Mouse (Mus musculus) heart, adult 2 months (tissue): ENCODE results near the gene Plekha1. TPM values are rescaled to one million over a fixed set of nuclear protein-coding genes. Genes with fewer than 3 reads are reported as not detected.

ENCODE experiments used
- DNase-seq, 2 experiments: peaks; one replicate each; pipeline ENCODE4 v3.0.0; 2021
- H3K27ac ChIP-seq: fragments of 200-600 bp; 2 replicates; pipeline ENCODE4 v1.8.1; 2022
- H3K27me3 ChIP-seq: fragments of 200-500 bp; 2 replicates; pipeline ENCODE4 v1.6.1; 2012; ENCODE audit warnings: mild to moderate bottlenecking, low read length, inconsistent platforms, mixed read lengths; ENCODE audit not compliant: control insufficient read depth, insufficient read depth
- H3K36me3 ChIP-seq: fragments of 200-500 bp; 2 replicates; pipeline ENCODE4 v1.6.1; 2012; ENCODE audit warnings: low read length, inconsistent platforms; ENCODE audit not compliant: control insufficient read depth, insufficient read depth
- H3K4me1 ChIP-seq: fragments of 200-500 bp; 2 replicates; pipeline ENCODE4 v1.6.1; 2011; ENCODE audit warnings: low read length; ENCODE audit not compliant: control insufficient read depth, insufficient read depth
- H3K4me3 ChIP-seq: fragments of 200-600 bp; 2 replicates; pipeline ENCODE4 v1.8.1; 2022
- H3K79me2 ChIP-seq: fragments of 200-500 bp; replicated peaks from 2 replicates; pipeline ENCODE4 v1.6.1; 2012; ENCODE audit warnings: mild to moderate bottlenecking, inconsistent platforms, low read length, moderate library complexity, mixed read lengths; ENCODE audit not compliant: control insufficient read depth, insufficient read depth
- H3K9ac ChIP-seq: fragments of 200-500 bp; 2 replicates; pipeline ENCODE4 v1.6.1; 2012; ENCODE audit warnings: low read depth, mild to moderate bottlenecking, control low read depth, inconsistent platforms, low read length, mixed read lengths
- CTCF ChIP-seq: fragments of 200-600 bp; IDR thresholded peaks from 2 replicates; pipeline ENCODE4 v1.8.1; 2022; ENCODE audit warnings: antibody characterized with exemption, mild to moderate bottlenecking, moderate library complexity
- EP300 ChIP-seq: fragments of 200-500 bp; IDR thresholded peaks from 2 replicates; pipeline ENCODE4 v1.6.1; 2011; ENCODE audit warnings: low read depth, low read length, control low read depth; ENCODE audit not compliant: insufficient read depth
- POLR2A ChIP-seq: fragments of 200-500 bp; IDR thresholded peaks from 2 replicates; pipeline ENCODE4 v1.6.1; 2011; ENCODE audit warnings: mild to moderate bottlenecking, low read depth, low read length, control low read depth; ENCODE audit not compliant: insufficient read depth
- WGBS: fragments of 180-500 bp; shearing (Covaris S2); methylation state at CpG from one replicate; pipeline ENCODE4 v1.1.7; 2018; 5-methylcytosine and 5-hydroxymethylcytosine counted together
- intact Hi-C: fragments of 180-260 bp; cut with DNase I; formaldehyde crosslinking; loops from one replicate; pipeline ENCODE4 v1.15.1; 2025
- polyA plus RNA-seq: library from polyadenylated mRNA; depleted of rRNA; stranded (reverse); fragments of >200 nt; gene quantifications from 2 replicates; pipeline ENCODE4 v1.2.3, GENCODE M21; 2012
- total RNA-seq, 2 experiments: library from RNA; stranded (reverse); gene quantifications; 2 replicates each; pipeline ENCODE4 v1.2.3; 2021

The Plekha1 gene
- total and polyA plus RNA-seq, 3 experiments: 33.3 to 41.3 (median 40.0) TPM

DNA sequence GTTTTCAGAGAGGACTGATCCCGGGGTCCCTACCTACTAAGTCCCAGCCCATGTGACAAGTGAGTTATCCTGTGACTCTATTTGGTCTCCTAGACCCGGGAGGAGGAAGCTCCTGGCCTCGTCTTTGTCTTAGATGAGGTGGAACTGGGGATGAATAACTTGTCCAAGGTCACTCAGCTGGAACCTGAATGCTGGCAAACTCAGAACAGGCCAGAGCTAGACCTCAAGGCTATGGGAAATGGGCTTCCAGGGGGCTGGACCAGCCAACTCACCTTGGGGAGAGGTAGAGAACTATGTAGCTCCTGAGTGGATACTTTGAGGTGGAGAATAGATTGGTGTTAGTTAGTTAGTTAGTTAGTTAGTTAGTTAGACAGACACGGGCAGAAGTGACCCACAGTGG lies 72.4 kb downstream of the Plekha1 start:
- Histone ChIP-seq H3K27me3 (no peaks in the 10 kb centered on the region), H3K27ac (peak overlapping the region; percentile 85; the same call in 1 of the 2 replicates), H3K4me1 (peaks cover 3% of the 10 kb centered on the region), H3K4me3 (no peak overlapping the region), H3K9ac (no peak overlapping the region), H3K36me3 (no peaks in the 10 kb centered on the region), H3K79me2 (no peaks in the 10 kb centered on the region)
- peak in 1 of 2 experiments; percentile 18 for DNase-seq
- TF ChIP-seq EP300 (no peak), CTCF (no peak)
- WGBS: 42% methylated on average over 4 of the region's 4 CpGs
- intact Hi-C loops: no loop called here

DNA sequence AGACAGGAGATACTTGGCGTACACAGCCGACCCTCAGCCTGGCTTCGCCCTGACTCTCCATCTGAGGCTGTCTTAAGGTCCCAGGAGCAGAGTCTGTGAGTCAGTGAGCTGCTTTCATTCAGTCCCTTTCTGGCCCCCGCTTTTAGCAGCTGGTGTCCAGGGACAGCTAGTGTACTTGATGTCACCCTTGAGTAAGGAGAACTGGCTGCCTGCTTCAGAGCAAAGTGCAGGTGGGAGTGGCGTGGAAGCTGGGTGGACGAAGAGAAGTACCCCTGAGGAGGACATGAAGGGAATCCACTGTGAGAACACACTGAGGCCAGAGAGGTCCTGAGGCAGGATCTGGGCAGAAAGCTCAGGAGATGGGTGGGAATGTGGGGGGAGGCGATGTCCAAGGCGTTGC lies 73.3 kb downstream of the Plekha1 start:
- WGBS: 82% methylated on average over 8 of the region's 8 CpGs
- no peak overlapping the region; the same call in 1 of the 2 replicates for H3K27ac ChIP-seq
- TF ChIP-seq EP300 (no peak), POLR2A (no peak), CTCF (no peak)
- intact Hi-C loops: no loop called here
- H3K36me3 ChIP-seq: no peaks in the 10 kb centered on the region
- no peak overlapping the region for H3K4me3 ChIP-seq
- no peak overlapping the region for H3K9ac ChIP-seq
- no peaks in the 10 kb centered on the region for H3K79me2 ChIP-seq
- DNase-seq: peak in 1 of 2 experiments; percentile 18
- peaks cover 5% of the 10 kb centered on the region for H3K4me1 ChIP-seq
- H3K27me3 ChIP-seq: no peaks in the 10 kb centered on the region

DNA sequence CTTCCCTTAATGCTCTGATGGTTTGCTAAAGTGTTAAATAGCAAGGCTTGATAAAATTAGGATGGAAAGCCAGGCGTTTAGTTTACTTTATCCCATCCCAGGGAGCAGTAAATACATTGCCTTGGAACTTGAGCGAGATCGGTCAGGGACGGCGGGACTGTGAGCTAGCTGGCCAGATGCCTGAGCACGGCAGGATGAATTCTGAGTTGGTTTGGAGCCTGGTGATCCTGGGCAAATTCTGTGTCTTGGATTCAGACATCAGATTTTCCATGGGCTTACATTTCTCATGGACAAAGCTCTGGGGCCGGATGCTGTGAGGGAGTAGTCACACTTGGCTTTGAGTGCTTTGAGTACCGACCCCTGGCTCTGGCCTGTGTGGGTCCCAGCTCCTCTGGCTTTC lies 75.2 kb downstream of the Plekha1 start:
- intact Hi-C loops: no loop called here
- 68% methylated on average over 8 of the region's 8 CpGs for WGBS
- H3K79me2 ChIP-seq: no peaks in the 10 kb centered on the region
- H3K9ac ChIP-seq: no peak overlapping the region
- H3K36me3 ChIP-seq: no peaks in the 10 kb centered on the region
- no peak overlapping the region for H3K27ac ChIP-seq
- H3K27me3 ChIP-seq: no peaks in the 10 kb centered on the region
- H3K4me1 ChIP-seq: peaks cover 5% of the 10 kb centered on the region
- TF ChIP-seq POLR2A (no peak), CTCF (no peak), EP300 (no peak)
- peak in 1 of 2 experiments; percentile 17 for DNase-seq
- H3K4me3 ChIP-seq: no peak overlapping the region

DNA sequence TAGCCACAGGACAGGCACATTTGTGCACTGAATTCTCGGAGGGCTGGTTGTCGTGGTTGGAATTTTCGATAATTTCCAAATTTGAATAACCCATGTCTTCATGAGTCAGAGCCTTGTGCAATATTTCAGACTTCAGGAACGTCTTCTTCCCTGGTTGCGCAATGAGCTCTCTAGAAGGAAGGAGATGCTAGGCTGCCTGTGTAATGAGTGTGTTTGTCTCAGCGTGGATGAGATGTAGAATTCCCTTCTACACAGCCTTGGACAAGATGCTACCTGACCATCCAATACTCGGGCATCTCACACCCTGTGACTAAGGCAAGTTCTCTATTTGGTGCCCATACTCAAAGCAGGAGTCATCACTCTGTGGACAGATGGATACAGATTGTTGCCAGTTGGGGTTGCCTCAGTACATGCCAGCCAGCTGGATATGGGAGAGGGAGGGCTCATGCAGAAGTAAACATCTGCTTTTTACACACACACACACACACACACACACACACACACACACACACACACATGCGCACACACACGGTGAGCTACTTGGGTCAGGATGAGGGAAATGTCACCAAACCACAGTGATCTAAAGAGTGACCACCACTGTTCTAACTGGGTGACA lies 77.8 kb downstream of the Plekha1 start:
- 77% methylated on average over 9 of the region's 9 CpGs for WGBS
- no peak overlapping the region for H3K9ac ChIP-seq
- H3K27ac ChIP-seq: no peak overlapping the region
- H3K27me3 ChIP-seq: no peaks in the 10 kb centered on the region
- H3K4me1 ChIP-seq: peaks cover 7% of the 10 kb centered on the region
- peak in 1 of 2 experiments; percentile 32 for DNase-seq
- intact Hi-C loops: no loop called here
- TF ChIP-seq POLR2A (no peak), EP300 (no peak), CTCF (no peak)
- no peaks in the 10 kb centered on the region for H3K79me2 ChIP-seq
- no peak overlapping the region for H3K4me3 ChIP-seq
- no peaks in the 10 kb centered on the region for H3K36me3 ChIP-seq

DNA sequence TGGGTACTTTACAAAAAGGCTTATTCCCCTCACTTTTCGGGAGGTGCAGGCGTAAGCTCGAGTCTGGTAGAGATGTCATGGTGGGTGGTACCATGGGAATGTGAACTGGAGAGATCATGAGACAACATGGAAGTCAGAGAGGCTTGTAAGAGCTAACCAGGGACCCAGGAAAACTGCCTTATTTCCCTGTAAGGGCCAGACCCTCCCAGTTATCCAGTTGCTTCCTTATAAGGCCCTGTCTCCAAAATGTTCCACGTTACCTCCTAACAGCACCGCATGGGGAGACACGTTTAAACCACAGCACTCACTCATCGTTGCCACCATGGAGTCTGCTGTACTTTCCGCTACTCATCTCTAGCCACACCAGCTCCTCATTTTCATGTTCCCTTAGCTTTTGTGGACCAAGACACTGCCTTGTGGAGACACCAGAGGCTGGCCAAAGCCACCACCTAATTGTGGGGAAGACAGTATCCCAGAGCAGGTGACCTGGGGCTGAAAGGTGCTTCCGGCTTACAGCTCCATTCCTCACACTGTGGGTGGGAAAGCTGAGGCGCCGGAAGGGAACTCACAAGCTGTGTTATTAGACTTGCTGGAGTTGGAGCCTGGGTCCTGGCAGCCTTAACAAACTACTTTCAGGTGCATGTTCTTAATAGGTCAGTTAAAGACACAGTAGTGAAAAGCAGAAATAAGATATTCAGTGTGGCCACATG lies 79.4 kb downstream of the Plekha1 start:
- TF ChIP-seq EP300 (no peak), POLR2A (no peak), CTCF (no peak)
- H3K9ac ChIP-seq: no peak overlapping the region
- no peak overlapping the region for H3K27ac ChIP-seq
- peak in 1 of 2 experiments; percentile 10 for DNase-seq
- H3K36me3 ChIP-seq: no peaks in the 10 kb centered on the region
- H3K4me1 ChIP-seq: peaks cover 8% of the 10 kb centered on the region
- no peaks in the 10 kb centered on the region for H3K79me2 ChIP-seq
- no peak overlapping the region for H3K4me3 ChIP-seq
- H3K27me3 ChIP-seq: no peaks in the 10 kb centered on the region
- intact Hi-C loops: no loop called here
- WGBS: 91% methylated on average over 11 of the region's 11 CpGs

DNA sequence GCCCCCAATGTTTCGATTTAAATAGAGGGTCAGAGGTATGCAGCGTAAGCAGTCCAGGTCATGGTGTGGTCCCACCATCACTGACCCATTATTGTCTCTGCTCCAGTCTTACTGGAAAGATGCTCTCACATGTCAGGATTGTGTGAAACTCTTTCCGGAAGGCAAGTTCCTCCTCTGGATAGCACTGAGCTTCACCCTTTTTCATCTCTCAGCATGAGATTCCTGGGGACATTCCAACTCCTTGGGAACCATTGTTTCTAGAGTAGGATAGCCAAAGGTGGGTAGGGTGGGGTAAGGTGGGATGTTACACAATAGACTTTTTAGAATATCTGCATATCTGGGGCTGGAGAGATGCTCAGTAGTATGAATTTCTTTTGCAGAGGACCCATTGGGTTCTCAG lies 80.2 kb downstream of the Plekha1 start:
- no peaks in the 10 kb centered on the region for H3K36me3 ChIP-seq
- H3K4me3 ChIP-seq: no peak overlapping the region
- intact Hi-C loops: no loop called here
- H3K27me3 ChIP-seq: no peaks in the 10 kb centered on the region
- no peak overlapping the region for H3K9ac ChIP-seq
- no peak overlapping the region for H3K27ac ChIP-seq
- H3K4me1 ChIP-seq: peaks cover 8% of the 10 kb centered on the region
- 88% methylated on average over 3 of the region's 3 CpGs for WGBS
- no peaks in the 10 kb centered on the region for H3K79me2 ChIP-seq
- TF ChIP-seq CTCF (no peak), EP300 (no peak), POLR2A (no peak)
- no peak for DNase-seq
